Mouse (Mus musculus) cerebellum, postnatal 36 days (tissue): ENCODE results near the gene Kifc3.
"Not testable (repeated sequence)": the region's sequence is repeated elsewhere in the genome, so short reads cannot be mapped to it uniquely, and the experiment has no call there.

Experiments
- DNase-seq, 2 experiments: peaks; one replicate each; pipeline ENCODE4 v3.0.0; 2021 to 2022; ENCODE audit warnings: mixed read lengths in 2 of 2

Gene Kifc3

GRCm38 (mm10) chr8:95202649-95203275 lies at the start of gene Kifc3:
Kifc3 (minus strand) TSS chr8:95202812.
- DNase-seq = no peak

- DNase-seq = no peak
Observed at GRCm38 (mm10) chr8:95252056-95252455, 49.4 kb upstream of the Kifc3 start.

GRCm38 (mm10) chr8:95249847-95250246 lies 47.2 kb upstream of the Kifc3 start:
- no peak for DNase-seq

- no peak for DNase-seq
Observed at GRCm38 (mm10) chr8:95247277-95247676, 44.7 kb upstream of the Kifc3 start.

- no peak for DNase-seq
Observed at GRCm38 (mm10) chr8:95245180-95245579, 42.6 kb upstream of the Kifc3 start.

GRCm38 (mm10) chr8:95243853-95244252 lies 41.2 kb upstream of the Kifc3 start:
- DNase-seq = no peak

GRCm38 (mm10) chr8:95242826-95243571 lies 40.4 kb upstream of the Kifc3 start:
- DNase-seq = no peak

- no peak for DNase-seq
Observed at GRCm38 (mm10) chr8:95242099-95242825, 39.6 kb upstream of the Kifc3 start.

- peak; percentile 72 to 78 for DNase-seq
Observed at GRCm38 (mm10) chr8:95235683-95236082, 33.1 kb upstream of the Kifc3 start.

- DNase-seq = not testable (repeated sequence)
Observed at GRCm38 (mm10) chr8:95230086-95230485, 27.5 kb upstream of the Kifc3 start.

GRCm38 (mm10) chr8:95227151-95227468 lies 24.5 kb upstream of the Kifc3 start:
- DNase-seq = no peak

GRCm38 (mm10) chr8:95226251-95227150 lies 23.9 kb upstream of the Kifc3 start:
- DNase-seq = no peak

- DNase-seq = no peak
Observed at GRCm38 (mm10) chr8:95223969-95224368, 21.4 kb upstream of the Kifc3 start.

- no peak for DNase-seq
Observed at GRCm38 (mm10) chr8:95221045-95221444, 18.4 kb upstream of the Kifc3 start.

- DNase-seq = no peak
Observed at GRCm38 (mm10) chr8:95220571-95220998, 18.0 kb upstream of the Kifc3 start.

- DNase-seq = no peak
Observed at GRCm38 (mm10) chr8:95219623-95220022, 17.0 kb upstream of the Kifc3 start.

GRCm38 (mm10) chr8:95215709-95216360 lies 13.2 kb upstream of the Kifc3 start:
- no peak for DNase-seq

- DNase-seq = no peak
Observed at GRCm38 (mm10) chr8:95209924-95210323, 7.3 kb upstream of the Kifc3 start.

- no peak for DNase-seq
Observed at GRCm38 (mm10) chr8:95205946-95206345, 3.3 kb upstream of the Kifc3 start.

GRCm38 (mm10) chr8:95204039-95204380 lies 1.4 kb upstream of the Kifc3 start:
- peak; percentile 56 to 68 for DNase-seq

- no peak for DNase-seq
Observed at GRCm38 (mm10) chr8:95203326-95204038, 870 bp upstream of the Kifc3 start.
